ENCODE assay signal across 9 mouse cellular contexts in genomic region chr19:40267380-40267779, GRCm38 (mm10). TPM values are rescaled to one million over a fixed set of nuclear protein-coding genes. Genes with fewer than 3 reads are reported as not detected.
A peak's percentile ranks its signal among the peaks of the same experiment; 100 is the strongest.
DNase-seq lines count a peak whose midpoint lies in the region; ATAC-seq and TF ChIP-seq lines count a peak whose summit lies in the region.
"Had no signal": no experiment of that assay in that cellular context is flagged by ENCODE, and none has a peak within 500 bp of the region (broad histone marks: within the 10 kb centered on the region; RNA-seq: fewer than 3 reads in every experiment).

No protein-coding gene starts in this region.

- ATAC-seq in inflammation-experienced regulatory T-cells, adult 6 months, result peak; percentile 38

- DNase-seq in heart, embryonic 10.5 days (ENCODE audit: low spot score), result no peak
- no peak for DNase-seq in heart, postnatal 25 days (ENCODE audit: low spot score)
- DNase-seq in lung, postnatal 14 days, result peak; percentile 68
- DNase-seq in thymus, adult 2 months, result peak; percentile 40
- DNase-seq in cerebellum, adult 2 months, result no peak
- no peak for DNase-seq in ovary, adult 18-20 months (ENCODE audit: low spot score)
- DNase-seq in urinary bladder, postnatal 36 days (ENCODE audit: low spot score in 2 of 2), result no peak

- 90% methylated on average over 1 of the region's 1 CpGs for WGBS in heart, embryonic 10.5 days
- WGBS in thymus, adult 2 months, result 48% methylated on average over 1 of the region's 1 CpGs
- WGBS in cerebellum, adult 2 months, result 100% methylated on average over 1 of the region's 1 CpGs

- peak overlapping the region; percentile 57 for H3K27ac ChIP-seq in heart, embryonic 10.5 days
- peak overlapping the region; percentile 31 for H3K27ac ChIP-seq in thymus, adult 2 months (ENCODE audit: control insufficient read depth, insufficient read depth, low read length)
- no peak overlapping the region for H3K27ac ChIP-seq in cerebellum, adult 2 months (ENCODE audit: insufficient read depth, low read length)
- H3K27ac ChIP-seq: embryonic facial prominence, embryonic 12.5 days had no signal

- TF ChIP-seq CTCF in thymus, adult 2 months (IDR thresholded peaks at IDR 0.05; ENCODE audit: borderline replicate concordance, control insufficient read depth, extremely low read depth, insufficient read depth, low read length, poor library complexity), result no peak
- TF ChIP-seq CTCF in cerebellum, adult 2 months (IDR thresholded peaks at IDR 0.05; ENCODE audit: borderline replicate concordance, insufficient read depth, low read depth, low read length), result no peak

- TF ChIP-seq POLR2A in thymus, adult 2 months (IDR thresholded peaks at IDR 0.05; ENCODE audit: control insufficient read depth, extremely low read depth, insufficient read depth, low read length, poor library complexity), result no peak
- no peak for TF ChIP-seq POLR2A in cerebellum, adult 2 months (IDR thresholded peaks at IDR 0.05; ENCODE audit: borderline replicate concordance, insufficient read depth, low read length)

- H3K4me3 ChIP-seq in heart, embryonic 10.5 days, result no peak overlapping the region
- no peak overlapping the region for H3K4me3 ChIP-seq in thymus, adult 2 months (ENCODE audit: control insufficient read depth, insufficient read depth, low read length)
- H3K4me3 ChIP-seq in cerebellum, adult 2 months (replicated peaks; ENCODE audit: insufficient read depth, low read depth, low read length), result no peak overlapping the region
- H3K4me3 ChIP-seq: embryonic facial prominence, embryonic 12.5 days had no signal

- H3K4me1 ChIP-seq in heart, embryonic 10.5 days, result peaks cover 24% of the 10 kb centered on the region
- H3K4me1 ChIP-seq in thymus, adult 2 months (replicated peaks; ENCODE audit: control insufficient read depth, insufficient read depth, low read length), result peaks cover 22% of the 10 kb centered on the region
- no peaks in the 10 kb centered on the region for H3K4me1 ChIP-seq in cerebellum, adult 2 months (ENCODE audit: control insufficient read depth, insufficient read depth, low read length)
- H3K4me1 ChIP-seq: embryonic facial prominence, embryonic 12.5 days had no signal

- peaks cover 6% of the 10 kb centered on the region; the same call in 1 of the 2 replicates for H3K36me3 ChIP-seq in heart, embryonic 10.5 days
- H3K36me3 ChIP-seq in thymus, adult 2 months (ENCODE audit: control insufficient read depth, insufficient read depth, low read length), result no peaks in the 10 kb centered on the region
- H3K36me3 ChIP-seq: embryonic facial prominence, embryonic 12.5 days had no signal

- no peaks in the 10 kb centered on the region for H3K9me3 ChIP-seq in heart, embryonic 10.5 days
- H3K9me3 ChIP-seq: embryonic facial prominence, embryonic 12.5 days had no signal

- intact Hi-C loops in heart, postnatal 25 days (cut with DNase I), result no loop called here

- H3K27me3 ChIP-seq in heart, embryonic 10.5 days (ENCODE audit: insufficient read depth, poor library complexity, severe bottlenecking), result no peaks in the 10 kb centered on the region
- no peaks in the 10 kb centered on the region for H3K27me3 ChIP-seq in thymus, adult 2 months (ENCODE audit: control insufficient read depth, insufficient read depth, low read length)
- H3K27me3 ChIP-seq in cerebellum, adult 2 months (ENCODE audit: control insufficient read depth, insufficient read depth, low read length), result no peaks in the 10 kb centered on the region; the same call in 1 of the 2 replicates

RNA-seq across cellular contexts. Expression of gene Pdlim1, which starts 4.3 kb away (rescaled TPM):
- polyA plus RNA-seq in heart, embryonic 10.5 days (2016; fragmentation: Nextera tagmentation; extraction: Ambion mirVana), result 262 and 337 TPM in 2 replicates
- total RNA-seq in heart, postnatal 25 days (2021), result 100 to 1,000 TPM; 152 to 164 TPM
- polyA plus RNA-seq in inflammation-experienced regulatory T-cells, adult 6 months (2017; shearing (Covaris generic)), result 100 to 1,000 TPM; 103 to 158 (median 146) TPM
- polyA plus RNA-seq in thymus, adult 2 months (2012; rRNA removed), result 133 and 136 TPM in 2 replicates
- polyA plus RNA-seq in cerebellum, adult 2 months (2012; rRNA removed), result 20.1 and 23.2 TPM in 2 replicates

Comparison
In these comparisons a context has a peak if more than half of its experiments do, and no peak if none do; other contexts are left out.
1. DNase-seq: peak in lung, postnatal 14 days (single experiment) and thymus, adult 2 months (single experiment); none in heart, embryonic 10.5 days (single experiment), heart, postnatal 25 days (single experiment), cerebellum, adult 2 months (0 of 2), ovary, adult 18-20 months (single experiment) and urinary bladder, postnatal 36 days (0 of 2).